Mouse (Mus musculus) liver, embryonic 14.5 days (tissue): ENCODE measurements around the gene Tmem178b.

ENCODE experiments used
- CTCF ChIP-seq: IDR thresholded peaks from 2 replicates; pipeline ENCODE4 v1.5.1; 2016; ENCODE audit warnings: antibody characterized with exemption, low read depth, control low read depth
- EP300 ChIP-seq: IDR thresholded peaks from 2 replicates; pipeline ENCODE4 v1.6.1; 2016; ENCODE audit warnings: antibody characterized with exemption, low read depth

- peak; percentile 34; the same call in 1 of the 2 replicates for TF ChIP-seq CTCF
- TF ChIP-seq EP300, result no peak
Measured at GRCm38 (mm10) chr6:40303379-40303778, 430.3 kb downstream of the Tmem178b start.
